Mouse (Mus musculus) lung, postnatal 36 days (tissue): ENCODE results near the gene Myct1.

Experiments used
- DNase-seq: peaks from one replicate; pipeline ENCODE4 v3.0.0; 2022; ENCODE audit warnings: mixed read lengths

The Myct1 gene

DNA sequence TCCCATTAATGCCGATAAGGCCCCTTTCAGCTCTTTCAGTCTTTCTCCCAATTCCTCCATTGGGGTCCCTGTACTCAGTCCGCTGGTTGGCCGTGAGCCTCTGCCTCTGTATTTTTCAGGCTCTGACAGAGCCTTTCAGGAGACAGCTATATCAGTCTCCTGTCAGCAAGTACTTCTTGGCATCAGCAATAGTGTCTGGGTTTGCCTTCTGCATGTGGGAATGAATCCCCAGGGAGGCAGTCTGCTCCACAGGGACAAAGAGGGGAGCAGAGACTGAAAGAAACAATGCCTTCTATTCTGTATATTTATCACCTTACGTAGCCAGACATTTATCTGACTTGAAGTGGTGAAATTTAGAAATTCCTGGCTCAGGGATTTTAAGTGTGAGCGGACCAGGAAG, 32.7 kb downstream of the Myct1 start:
- no peak for DNase-seq

DNA sequence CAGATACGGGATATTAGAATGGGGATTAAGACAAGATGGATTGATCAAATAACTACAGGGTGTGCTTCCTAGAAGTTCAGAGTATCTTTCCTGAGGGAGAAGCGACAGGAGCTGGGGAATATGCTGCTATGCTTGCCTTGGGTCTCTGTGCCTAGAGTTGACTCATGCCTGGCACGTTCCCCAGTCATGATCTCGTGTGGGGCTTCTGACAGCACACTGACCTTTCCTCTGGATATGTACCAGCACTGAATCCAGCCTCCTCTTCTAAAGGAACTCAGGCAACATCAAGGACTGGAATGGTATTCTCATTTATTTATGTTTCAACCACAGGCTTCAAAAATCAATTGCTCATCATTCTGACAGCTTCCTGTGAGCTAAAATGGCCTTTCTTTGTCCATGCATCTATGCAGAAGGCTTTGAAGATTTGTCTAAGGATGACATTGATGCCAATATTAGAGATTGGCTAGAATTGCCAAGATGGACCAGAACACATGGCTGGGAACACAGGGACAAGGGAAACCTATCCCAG, 40.2 kb downstream of the Myct1 start:
- no peak for DNase-seq

DNA sequence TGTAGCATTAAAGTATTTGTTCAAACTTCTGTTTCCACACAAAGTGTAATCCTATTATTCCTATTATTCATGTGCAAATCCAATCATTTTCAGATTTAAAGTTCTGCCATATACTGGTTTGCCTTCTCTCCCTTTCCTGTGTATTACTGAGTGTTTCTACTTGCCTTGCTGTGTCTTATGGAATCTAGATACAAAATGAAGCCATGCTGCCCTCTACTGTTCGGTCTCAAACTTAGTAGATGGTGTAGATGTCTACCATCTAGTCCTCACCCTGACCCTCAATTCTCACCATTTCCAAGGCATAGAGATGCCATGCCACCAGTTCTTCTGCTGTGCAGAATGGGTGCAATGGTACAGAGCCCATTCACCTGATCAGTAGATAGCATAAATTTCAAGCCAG, 40.8 kb downstream of the Myct1 start:
- peak; percentile 73 for DNase-seq

DNA sequence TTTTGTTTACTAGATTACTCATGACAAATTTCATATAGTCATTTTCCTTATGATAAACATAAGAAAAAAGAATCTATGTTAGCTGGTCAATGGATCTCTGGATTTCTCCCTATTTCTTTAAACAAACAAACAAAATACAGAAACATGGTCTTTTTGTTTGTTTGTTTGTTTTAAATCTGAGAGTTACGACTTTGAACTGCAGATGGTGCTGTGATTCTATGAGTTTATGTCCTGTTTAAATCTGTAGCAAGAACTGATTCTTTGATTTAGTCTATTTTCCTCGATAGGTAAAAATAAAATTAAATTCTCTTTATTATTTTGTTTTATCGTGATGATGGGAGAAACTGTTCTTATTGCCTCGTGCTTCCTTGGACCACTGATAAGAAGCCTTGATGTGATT, 43.7 kb downstream of the Myct1 start:
- no peak for DNase-seq

DNA sequence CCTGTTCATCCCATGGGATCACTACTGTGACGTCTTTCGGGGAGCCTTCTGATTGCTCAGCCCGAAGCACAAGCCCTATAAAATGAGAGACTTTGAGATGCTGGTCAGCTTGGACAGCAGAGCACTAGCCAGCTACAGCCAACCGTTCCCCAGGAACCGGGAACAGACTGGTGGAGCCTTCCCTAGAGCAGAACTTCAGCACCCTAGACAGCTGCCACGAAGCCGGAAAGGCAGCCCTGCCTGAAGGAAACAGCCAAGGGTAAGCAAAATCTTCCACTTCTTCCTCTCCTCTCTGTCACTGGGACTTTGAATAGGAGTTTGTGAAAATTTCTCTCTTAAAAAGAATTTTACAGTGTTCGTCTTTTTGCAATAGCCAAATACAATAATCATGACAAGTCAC, 45.5 kb downstream of the Myct1 start, which contains the start of gene Vip:
TSS of gene Vip (plus strand) at position 107 of the 400 bp plus-strand sequence.
- DNase-seq = peak; percentile 23
